ENCODE assay signal across 8 mouse cellular contexts in the genomic region with DNA sequence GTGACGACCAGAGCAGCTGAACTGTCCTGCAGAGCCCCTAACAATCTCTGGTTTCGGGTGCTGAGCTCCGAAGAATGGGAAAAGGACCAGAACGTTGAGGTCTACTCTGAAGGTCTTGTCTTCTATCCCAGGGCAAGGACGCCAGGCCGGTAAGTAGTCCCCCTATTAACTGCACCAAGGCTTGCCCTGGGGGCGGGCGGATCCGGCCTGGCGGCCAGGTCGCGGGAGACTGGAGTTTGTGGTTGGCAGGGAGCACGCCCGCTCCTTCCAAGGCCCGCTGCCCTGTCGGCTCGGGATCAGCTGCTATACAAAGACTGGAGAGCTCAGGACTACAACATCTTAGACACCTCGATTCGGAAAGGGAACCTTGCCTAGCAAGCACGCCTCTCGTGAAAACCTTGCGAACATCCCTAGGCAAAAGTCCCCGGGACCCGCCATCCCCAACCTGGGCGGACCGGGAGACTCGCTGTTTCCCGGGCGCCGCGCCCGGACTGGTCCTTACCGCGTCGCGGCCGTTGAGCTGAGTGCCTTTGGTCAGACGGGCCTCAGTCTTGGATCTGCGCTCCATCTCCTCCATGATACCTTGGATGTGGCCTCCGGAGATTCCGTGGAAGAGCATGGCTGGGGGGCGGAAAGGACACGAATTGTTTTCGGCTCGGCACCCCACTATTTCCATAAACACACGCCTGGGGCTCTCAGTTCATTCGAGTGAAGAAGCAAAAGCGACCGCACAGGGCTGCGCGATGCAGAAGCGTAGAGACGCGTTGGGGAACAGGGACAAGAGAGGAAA. TPM values are rescaled to one million over a fixed set of nuclear protein-coding genes. Genes with fewer than 3 reads are reported as not detected.
A peak's percentile ranks its signal among the peaks of the same experiment; 100 is the strongest.
DNase-seq lines count a peak whose midpoint lies in the region; ATAC-seq and TF ChIP-seq lines count a peak whose summit lies in the region.

No protein-coding gene starts in this region.

- TF ChIP-seq CTCF in liver, embryonic 14.5 days (IDR thresholded peaks at IDR 0.05; ENCODE audit: low read depth): no peak
- TF ChIP-seq CTCF in stomach, postnatal 0 days (IDR thresholded peaks at IDR 0.05; ENCODE audit: low read depth): no peak

- peaks cover 0 to 2% of the 10 kb centered on the region in 2 experiments; a peak in 1 of 4 replicates for H3K4me1 ChIP-seq in liver, embryonic 14.5 days (replicated peaks; ENCODE audit: control insufficient read depth in 2 of 2, insufficient read depth in 2 of 2, low read length in 1 of 2)
- no peaks in the 10 kb centered on the region for H3K4me1 ChIP-seq in stomach, postnatal 0 days (replicated peaks; ENCODE audit: control insufficient read depth, insufficient read depth)

- no peak for ATAC-seq in cerebellum, adult (ENCODE audit: insufficient number of reproducible peaks, low FRiP score, low TSS enrichment)
- ATAC-seq in liver, embryonic 14.5 days (ENCODE audit: insufficient read depth): no peak
- ATAC-seq in stomach, postnatal 0 days (ENCODE audit: low FRiP score, low TSS enrichment): no peak

- 5% methylated on average over 54 of the region's 54 CpGs for WGBS in liver, embryonic 14.5 days (ENCODE audit: insufficient replicate concordance)
- 2% methylated on average over 54 of the region's 54 CpGs for WGBS in stomach, postnatal 0 days

- peak; percentile 49 to 65 for DNase-seq in cerebellum, postnatal 25 days
- peak; percentile 37 for DNase-seq in A20 (ENCODE audit: low read depth, low spot score)
- peak; percentile 86 for DNase-seq in embryo, embryonic 11 days
- peak; percentile 47 for DNase-seq in heart, postnatal 4 days
- DNase-seq in liver, embryonic 14.5 days (ENCODE audit: low read depth in 3 of 3, low spot score in 3 of 3): no peak
- DNase-seq in stomach, postnatal 0 days (ENCODE audit: low spot score): peak; percentile 57
- no peak for DNase-seq in spleen, postnatal 4 days (ENCODE audit: low spot score in 2 of 2)

- H3K27ac ChIP-seq in liver, embryonic 14.5 days: no peak overlapping the region
- no peak overlapping the region for H3K27ac ChIP-seq in stomach, postnatal 0 days (replicated peaks)

- H3K36me3 ChIP-seq in liver, embryonic 14.5 days (replicated peaks; ENCODE audit: control insufficient read depth, insufficient read depth, low read depth): no peaks in the 10 kb centered on the region
- H3K36me3 ChIP-seq in stomach, postnatal 0 days (ENCODE audit: control insufficient read depth, insufficient read depth, low read length): no peaks in the 10 kb centered on the region

- H3K4me3 ChIP-seq in liver, embryonic 14.5 days (ENCODE audit: insufficient read depth in 1 of 2, low read depth in 2 of 2, low read length in 2 of 2): peak overlapping the region; percentile 27 to 34; a peak in 2 of 4 replicates
- H3K4me3 ChIP-seq in stomach, postnatal 0 days (ENCODE audit: low read depth, low read length): peak overlapping the region; percentile 35

- peaks cover 100% of the 10 kb centered on the region for H3K27me3 ChIP-seq in liver, embryonic 14.5 days (ENCODE audit: control insufficient read depth, insufficient read depth, low read length)
- H3K27me3 ChIP-seq in stomach, postnatal 0 days (ENCODE audit: control insufficient read depth, insufficient read depth, low read length): peaks cover 23% of the 10 kb centered on the region

- no peaks in the 10 kb centered on the region for H3K9me3 ChIP-seq in liver, embryonic 14.5 days (ENCODE audit: control insufficient read depth, low read length)
- H3K9me3 ChIP-seq in stomach, postnatal 0 days (ENCODE audit: control insufficient read depth, low read length): no peaks in the 10 kb centered on the region

- no peak for TF ChIP-seq EP300 in liver, embryonic 14.5 days (IDR thresholded peaks at IDR 0.05; ENCODE audit: low read depth)
- TF ChIP-seq EP300 in stomach, postnatal 0 days (optimal IDR thresholded peaks at IDR 0.05): no peak

- peak overlapping the region; percentile 40 for H3K4me2 ChIP-seq in liver, embryonic 14.5 days (ENCODE audit: low read depth)
- H3K4me2 ChIP-seq in stomach, postnatal 0 days (replicated peaks; ENCODE audit: low read depth): peak overlapping the region; percentile 50

- no peak overlapping the region for H3K9ac ChIP-seq in liver, embryonic 14.5 days (replicated peaks)
- H3K9ac ChIP-seq in stomach, postnatal 0 days (ENCODE audit: low read length): no peak overlapping the region

RNA-seq across cellular contexts. Expression of gene Lhx9, which starts 6.9 kb away (rescaled TPM):
- not detected for total RNA-seq in heart, postnatal 4 days (2021)
- 0.08 and 0.13 TPM in 2 replicates for polyA plus RNA-seq in liver, embryonic 14.5 days (2012; rRNA removed)
- not detected in 2 replicates for polyA plus RNA-seq in liver, embryonic 14.5 days (2014; fragmentation: Nextera tagmentation; extraction: Ambion mirVana)
- 0.13 and 0.15 TPM in 2 replicates for polyA plus RNA-seq in stomach, postnatal 0 days (2015; fragmentation: Nextera tagmentation; extraction: Ambion mirVana)

RNA-seq across cellular contexts. Expression of gene 2310009B15Rik, which starts 15.2 kb away (rescaled TPM):
- total RNA-seq in heart, postnatal 4 days (2021): 10 to 100 TPM; 15.8 to 20.3 TPM
- polyA plus RNA-seq in liver, embryonic 14.5 days (2012; rRNA removed): 10.1 and 10.9 TPM in 2 replicates
- 13.1 and 17.3 TPM in 2 replicates for polyA plus RNA-seq in liver, embryonic 14.5 days (2014; fragmentation: Nextera tagmentation; extraction: Ambion mirVana)
- polyA plus RNA-seq in stomach, postnatal 0 days (2015; fragmentation: Nextera tagmentation; extraction: Ambion mirVana): 50.6 and 52.8 TPM in 2 replicates

Comparison
In these comparisons a context has a peak if more than half of its experiments do, and no peak if none do; other contexts are left out.
1. DNase-seq: peak in cerebellum, postnatal 25 days (2 of 2), A20 (single experiment), embryo, embryonic 11 days (single experiment), heart, postnatal 4 days (single experiment) and stomach, postnatal 0 days (single experiment); none in liver, embryonic 14.5 days (0 of 3) and spleen, postnatal 4 days (0 of 2).